Mouse (Mus musculus) yolk sac, embryonic 10.5 days (tissue): ENCODE measurements around the gene Antxr1.

ENCODE experiments used
- DNase-seq: peaks from one replicate; pipeline ENCODE4 v3.0.0-alpha.2; 2017; ENCODE audit warnings: low spot score

The Antxr1 gene

GRCm38 (mm10) chr6:87292911-87293851 is 42.4 kb downstream of the Antxr1 start:
- DNase-seq = no peak

GRCm38 (mm10) chr6:87287251-87287650 is 48.4 kb downstream of the Antxr1 start:
- DNase-seq = no peak

DNA sequence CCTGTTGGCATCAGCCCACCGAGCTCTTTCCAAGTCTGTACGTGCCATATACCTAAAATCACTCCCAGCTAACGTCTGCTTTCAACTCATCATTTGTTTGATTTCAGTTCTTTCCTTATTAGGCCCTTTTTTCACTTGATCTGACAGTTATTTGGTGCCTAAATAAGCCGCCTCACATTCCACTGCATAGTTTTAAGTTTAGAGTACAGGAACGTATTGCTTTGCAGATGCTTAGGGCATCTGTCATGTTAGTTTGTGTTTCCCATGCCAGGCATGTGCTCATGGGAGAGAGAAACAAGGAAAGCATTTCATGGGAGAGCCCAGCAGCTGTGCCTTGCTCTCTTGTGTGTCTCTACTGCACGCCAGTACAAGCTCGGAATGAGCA is 50.3 kb downstream of the Antxr1 start:
- DNase-seq = no peak

GRCm38 (mm10) chr6:87284716-87285364 is 50.8 kb downstream of the Antxr1 start:
- no peak for DNase-seq

GRCm38 (mm10) chr6:87282346-87282781 is 53.3 kb downstream of the Antxr1 start:
- peak; percentile 19 for DNase-seq

DNA sequence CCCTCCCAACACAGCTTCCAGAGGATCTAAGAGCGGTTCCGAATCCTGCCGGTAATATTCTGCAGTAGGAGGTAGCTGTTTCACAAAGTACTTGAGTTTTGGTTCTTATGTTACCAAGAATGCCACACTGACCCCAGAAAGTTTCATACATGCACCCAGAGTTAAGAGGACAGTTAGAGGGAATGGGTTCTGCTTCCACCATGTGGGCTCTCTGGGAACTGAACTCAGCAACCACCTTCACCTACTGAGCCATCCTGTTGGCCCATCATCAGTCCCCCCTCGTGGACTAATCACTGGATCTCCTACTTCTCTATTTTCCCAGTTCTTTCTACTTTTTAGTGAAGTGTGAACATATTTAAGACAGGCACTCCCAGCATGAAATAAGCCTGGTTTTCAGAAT is 53.9 kb downstream of the Antxr1 start:
- no peak for DNase-seq

DNA sequence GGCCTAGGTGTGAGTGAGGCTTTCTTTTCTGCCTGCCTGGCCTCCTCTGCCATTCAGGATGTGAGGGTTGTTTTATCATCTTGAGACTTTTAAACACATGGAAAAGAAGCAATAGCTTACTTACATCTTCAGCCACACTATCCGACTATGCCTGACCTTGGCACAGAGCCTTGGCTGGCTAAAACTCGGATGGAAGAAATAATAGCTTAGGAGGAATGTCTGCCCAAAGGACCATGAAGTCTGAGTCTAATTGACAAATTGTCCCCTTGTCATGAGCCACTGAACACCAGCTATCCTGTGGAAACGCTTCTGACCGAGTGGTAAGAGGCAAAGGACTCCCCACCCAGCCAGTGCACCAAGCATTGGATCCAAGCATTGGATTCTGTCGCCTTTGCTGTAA is 57.5 kb downstream of the Antxr1 start:
- DNase-seq = no peak

- DNase-seq = peak; percentile 24
Measured at GRCm38 (mm10) chr6:87277527-87277926, 58.1 kb downstream of the Antxr1 start.

GRCm38 (mm10) chr6:87276941-87277340 is 58.7 kb downstream of the Antxr1 start:
- DNase-seq = no peak

- no peak for DNase-seq
Measured at GRCm38 (mm10) chr6:87274779-87275178, 60.8 kb downstream of the Antxr1 start.

DNA sequence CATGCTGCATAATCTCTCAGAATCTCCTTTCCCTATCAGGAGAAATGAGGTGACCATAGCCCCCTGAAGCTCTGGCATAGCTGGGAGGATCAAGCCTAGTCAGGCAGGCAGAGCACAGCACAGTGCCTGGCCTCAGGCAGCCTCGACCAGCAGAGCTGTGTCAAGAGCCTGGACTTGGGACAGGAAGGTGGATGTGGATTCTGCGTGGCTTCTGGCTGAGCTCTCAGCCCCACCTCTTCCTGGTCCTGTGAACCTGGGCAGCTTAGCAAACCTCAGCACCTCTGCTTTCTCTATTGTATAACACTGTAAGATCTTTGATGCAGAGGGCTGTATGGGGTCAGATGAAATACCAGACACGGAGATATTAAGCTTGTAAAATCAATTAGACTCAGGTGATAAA is 61.8 kb downstream of the Antxr1 start:
- DNase-seq = no peak

GRCm38 (mm10) chr6:87273141-87273540 is 62.5 kb downstream of the Antxr1 start:
- DNase-seq = no peak

GRCm38 (mm10) chr6:87272202-87272601 is 63.4 kb downstream of the Antxr1 start:
- DNase-seq = peak; percentile 10

- peak; percentile 36 for DNase-seq
Measured at GRCm38 (mm10) chr6:87270452-87270851, 65.2 kb downstream of the Antxr1 start.

DNA sequence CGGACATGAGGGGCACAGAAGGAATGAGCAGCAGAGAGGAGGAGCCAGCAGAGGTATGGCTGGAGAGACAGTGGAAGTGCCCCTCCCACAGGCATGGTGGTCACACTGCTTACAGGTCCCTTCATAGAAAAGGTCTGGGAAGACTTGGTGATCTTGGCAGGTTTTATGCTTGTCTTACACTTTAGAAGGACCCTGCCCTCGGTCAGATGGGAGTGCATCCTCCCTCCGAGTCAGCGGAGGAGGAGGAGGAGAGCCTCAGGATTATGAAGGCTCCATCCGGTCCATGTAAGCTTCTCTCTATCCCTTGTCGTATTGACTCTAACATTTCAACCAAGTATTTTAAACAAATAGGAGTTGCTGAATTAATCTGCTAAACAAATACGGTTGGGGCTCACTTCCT is 65.7 kb downstream of the Antxr1 start:
- DNase-seq = no peak

DNA sequence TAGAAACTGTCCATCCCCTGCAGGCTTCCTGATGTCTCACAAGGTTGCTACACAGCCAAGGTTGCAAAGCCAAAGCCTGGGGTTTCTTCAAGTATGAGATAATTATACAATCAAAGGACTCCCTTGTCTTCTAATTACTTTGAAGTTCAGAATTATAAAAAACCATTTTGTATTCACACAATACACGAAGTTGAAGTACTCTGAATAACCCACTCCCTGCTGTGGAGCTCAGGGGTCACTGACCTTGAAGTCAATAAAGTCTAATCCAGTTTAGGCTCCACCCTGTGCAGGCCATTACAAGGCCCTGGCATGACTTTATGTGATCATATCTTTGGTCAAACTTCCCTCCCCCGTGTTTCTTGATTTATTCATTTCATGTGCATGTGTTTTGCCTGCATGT is 73.0 kb downstream of the Antxr1 start:
- no peak for DNase-seq

GRCm38 (mm10) chr6:87258976-87259375 is 76.6 kb downstream of the Antxr1 start:
- no peak for DNase-seq

GRCm38 (mm10) chr6:87257981-87258775 is 77.4 kb downstream of the Antxr1 start:
- DNase-seq = no peak

- DNase-seq = no peak
Measured at GRCm38 (mm10) chr6:87257471-87257870, 78.2 kb downstream of the Antxr1 start.

DNA sequence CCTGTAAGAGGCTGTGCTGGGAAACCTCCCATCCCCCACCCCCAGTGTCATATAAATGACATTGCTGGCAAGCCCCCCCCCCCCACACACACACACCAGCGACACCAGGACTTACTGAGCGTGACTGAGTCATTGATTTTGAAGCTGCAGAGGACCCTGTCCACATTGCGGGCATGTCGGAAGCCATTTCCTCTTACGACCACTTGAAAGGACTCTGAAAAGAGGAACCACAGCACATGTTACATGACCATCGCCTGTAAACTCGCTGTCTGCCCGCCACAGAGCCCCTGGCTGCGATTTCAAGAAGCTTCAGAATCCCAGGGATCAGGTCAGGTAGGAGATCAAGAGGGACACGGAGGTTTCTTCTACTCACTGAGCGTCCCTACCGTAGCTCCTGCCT is 80.0 kb downstream of the Antxr1 start:
- no peak for DNase-seq

GRCm38 (mm10) chr6:87254756-87255155 is 80.9 kb downstream of the Antxr1 start:
- peak; percentile 7 for DNase-seq

DNA sequence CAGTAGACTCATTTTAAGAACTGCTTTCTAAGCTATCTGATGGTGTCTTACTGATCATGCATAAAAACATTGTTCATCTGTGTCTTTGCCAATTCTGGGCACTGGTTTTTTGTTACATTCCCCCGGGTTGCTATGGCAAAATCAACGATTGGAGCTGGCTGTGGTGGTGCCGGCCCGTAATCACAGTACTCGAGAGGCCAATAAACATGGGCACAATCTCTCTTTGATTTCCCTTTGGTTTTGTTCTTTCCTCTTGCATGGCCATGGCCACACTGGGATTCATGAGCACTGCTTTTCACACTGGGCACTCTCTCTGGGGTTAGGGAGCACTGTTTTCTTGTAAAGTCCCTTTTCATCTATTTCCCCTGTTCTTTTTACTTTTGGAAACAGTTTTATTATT is 83.9 kb downstream of the Antxr1 start:
- no peak for DNase-seq

- no peak for DNase-seq
Measured at GRCm38 (mm10) chr6:87250701-87251100, 84.9 kb downstream of the Antxr1 start.
